Mouse (Mus musculus): ENCODE results near the gene Padi3. TPM values are rescaled to one million over a fixed set of nuclear protein-coding genes. Genes with fewer than 3 reads are reported as not detected.

Gene Padi3
- polyA plus RNA-seq, 1 experiment from 2014 or later, result not detected

Other genes with a start within 250 kb of the Padi3 start
- gene Arhgef10l, start 144.6 kb downstream of the Padi3 start, polyA plus RNA-seq (2014; fragmentation: Nextera tagmentation; extraction: Ambion mirVana), result 18.8 and 24.4 TPM in 2 replicates
- 9.2 and 11.8 TPM in 2 replicates for gene Rcc2, start 110.1 kb downstream of the Padi3 start, polyA plus RNA-seq (2014; fragmentation: Nextera tagmentation; extraction: Ambion mirVana)
- gene Padi6, start 68.0 kb downstream of the Padi3 start, polyA plus RNA-seq (2014; fragmentation: Nextera tagmentation; extraction: Ambion mirVana), result 0.08 TPM in 1 of 2 replicates, not detected in the other
- gene Padi4, start 36.4 kb downstream of the Padi3 start, polyA plus RNA-seq (2014; fragmentation: Nextera tagmentation; extraction: Ambion mirVana), result 0.16 and 0.26 TPM in 2 replicates
- 0.12 TPM in 1 of 2 replicates, not detected in the other for gene Padi1, start 35.1 kb upstream of the Padi3 start, polyA plus RNA-seq (2014; fragmentation: Nextera tagmentation; extraction: Ambion mirVana)
- 0.95 and 2.3 TPM in 2 replicates for gene Padi2, start 95.7 kb upstream of the Padi3 start, polyA plus RNA-seq (2014; fragmentation: Nextera tagmentation; extraction: Ambion mirVana)
- gene Sdhb, start 150.6 kb upstream of the Padi3 start, polyA plus RNA-seq (2014; fragmentation: Nextera tagmentation; extraction: Ambion mirVana), result 469 and 520 TPM in 2 replicates
- 155 and 160 TPM in 2 replicates for gene Atp13a2, start 176.2 kb upstream of the Padi3 start, polyA plus RNA-seq (2014; fragmentation: Nextera tagmentation; extraction: Ambion mirVana)
- 109 and 229 TPM in 2 replicates for gene Mfap2, start 199.8 kb upstream of the Padi3 start, polyA plus RNA-seq (2014; fragmentation: Nextera tagmentation; extraction: Ambion mirVana)
- 4.8 and 5.2 TPM in 2 replicates for gene Crocc, start 249.9 kb upstream of the Padi3 start, polyA plus RNA-seq (2014; fragmentation: Nextera tagmentation; extraction: Ambion mirVana)

All from neural tube, embryonic 14.5 days (tissue).